In the genomic region with DNA sequence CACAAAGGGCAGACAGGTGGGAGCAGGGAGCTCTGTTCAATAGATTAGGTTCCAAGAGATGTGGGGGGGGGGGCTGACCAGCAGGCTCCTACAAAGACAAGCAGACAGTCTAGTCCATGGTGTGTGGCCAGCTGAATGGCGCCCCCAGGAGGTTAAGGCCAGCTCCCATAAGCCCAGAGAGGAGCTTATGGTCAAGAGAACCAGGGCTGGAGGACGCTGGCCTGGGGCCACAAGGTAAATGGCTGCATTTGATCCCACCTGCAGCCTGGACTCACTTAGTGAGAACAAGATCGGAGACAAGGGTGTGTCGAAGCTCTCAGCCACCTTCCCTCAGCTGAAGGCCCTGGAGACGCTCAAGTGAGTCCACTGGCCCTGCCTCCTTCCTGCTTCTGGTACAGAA, we compare ENCODE assay signal across 16 mouse cellular contexts. TPM values are rescaled to one million over a fixed set of nuclear protein-coding genes. Genes with fewer than 3 reads are reported as not detected.
DNase-seq lines count a peak whose midpoint lies in the region; ATAC-seq and TF ChIP-seq lines count a peak whose summit lies in the region.
"Had no signal": no experiment of that assay in that cellular context is flagged by ENCODE, and none has a peak within 500 bp of the region (broad histone marks: within the 10 kb centered on the region; RNA-seq: fewer than 3 reads in every experiment).

No protein-coding gene starts in this region.

- H3K27ac ChIP-seq in intestine, postnatal 0 days (ENCODE audit: low read depth, low read length), result no peak overlapping the region
- H3K27ac ChIP-seq in intestine, embryonic 15.5 days, result no peak overlapping the region
- H3K27ac ChIP-seq in liver, embryonic 14.5 days, result no peak overlapping the region
- H3K27ac ChIP-seq in liver, embryonic 11.5 days (ENCODE audit: low read depth, low read length), result no peak overlapping the region
- no peak overlapping the region for H3K27ac ChIP-seq in CH12.LX (ENCODE audit: insufficient read depth, low read depth)
- no peak overlapping the region for H3K27ac ChIP-seq in bone marrow macrophage, adult 2 months (ENCODE audit: insufficient read depth, low read depth, low read length)
- H3K27ac ChIP-seq: embryonic facial prominence, embryonic 15.5 days; forebrain, embryonic 10.5 days; stomach, postnatal 0 days had no signal

- WGBS in intestine, postnatal 0 days, result 58% methylated on average over 5 of the region's 5 CpGs
- 63% methylated on average over 5 of the region's 5 CpGs for WGBS in intestine, embryonic 15.5 days
- 34% methylated on average over 5 of the region's 5 CpGs for WGBS in liver, embryonic 14.5 days (ENCODE audit: insufficient replicate concordance)
- 41% methylated on average over 5 of the region's 5 CpGs for WGBS in liver, embryonic 11.5 days

- no peaks in the 10 kb centered on the region for H3K9me3 ChIP-seq in intestine, postnatal 0 days (ENCODE audit: control insufficient read depth)
- no peaks in the 10 kb centered on the region for H3K9me3 ChIP-seq in intestine, embryonic 15.5 days
- H3K9me3 ChIP-seq in liver, embryonic 14.5 days (ENCODE audit: control insufficient read depth, low read length), result no peaks in the 10 kb centered on the region
- H3K9me3 ChIP-seq in liver, embryonic 11.5 days (ENCODE audit: control insufficient read depth, low read length), result no peaks in the 10 kb centered on the region
- no peaks in the 10 kb centered on the region for H3K9me3 ChIP-seq in CH12.LX (replicated peaks; ENCODE audit: low read length)
- H3K9me3 ChIP-seq: embryonic facial prominence, embryonic 15.5 days; forebrain, embryonic 10.5 days had no signal

- TF ChIP-seq RAD21 in CH12.LX (IDR thresholded peaks at IDR 0.05; ENCODE audit: low read depth, low read length), result peak; percentile 59

- no peaks in the 10 kb centered on the region for H3K79me2 ChIP-seq in CH12.LX (replicated peaks; ENCODE audit: control insufficient read depth, extremely low read depth, insufficient read depth, poor library complexity, severe bottlenecking)

- dilution Hi-C loops in CH12.LX (cut with MboI; ENCODE audit: extremely low pct_ligation_motif_present, extremely low pct_unique_long_range_greater_than_20kb, low sequenced_read_pairs), result no loop called here

- H3K36me3 ChIP-seq in intestine, postnatal 0 days (ENCODE audit: control insufficient read depth, insufficient read depth), result no peaks in the 10 kb centered on the region
- no peaks in the 10 kb centered on the region for H3K36me3 ChIP-seq in intestine, embryonic 15.5 days
- no peaks in the 10 kb centered on the region for H3K36me3 ChIP-seq in liver, embryonic 14.5 days (replicated peaks; ENCODE audit: control insufficient read depth, insufficient read depth, low read depth)
- no peaks in the 10 kb centered on the region for H3K36me3 ChIP-seq in liver, embryonic 11.5 days (ENCODE audit: control insufficient read depth, insufficient read depth, low read length)
- H3K36me3 ChIP-seq in CH12.LX (replicated peaks in 1 of 2; ENCODE audit: control insufficient read depth in 1 of 2, insufficient read depth in 1 of 2, low read length in 1 of 2), result peaks cover 24 to 86% of the 10 kb centered on the region in 2 experiments
- H3K36me3 ChIP-seq: embryonic facial prominence, embryonic 15.5 days; forebrain, embryonic 10.5 days had no signal

- no peak for DNase-seq in liver, embryonic 14.5 days (ENCODE audit: low read depth in 3 of 3, low spot score in 3 of 3)
- no peak for DNase-seq in liver, embryonic 11.5 days (ENCODE audit: low spot score)
- DNase-seq in CH12.LX (ENCODE audit: extremely low read depth), result no peak
- DNase-seq in urinary bladder, postnatal 4 days (ENCODE audit: low spot score in 2 of 2), result no peak
- DNase-seq: adrenal gland, adult 8-10 months; cerebellum, adult 2 months; gastrocnemius, postnatal 10 days had no signal

- no peak for TF ChIP-seq POLR2A in CH12.LX (IDR thresholded peaks at IDR 0.05; ENCODE audit: low read depth, low read length)
- no peak for TF ChIP-seq POLR2A in bone marrow macrophage, adult 2 months (IDR thresholded peaks at IDR 0.05; ENCODE audit: borderline replicate concordance, low read depth, low read length)

- in situ Hi-C loops in CH12.LX (cut with MboI; ENCODE audit: low pct_ligation_motif_present, low pct_unique_long_range_greater_than_20kb, low sequenced_read_pairs), result loop anchor here (5.0 kb wide), 2 partner anchors 101 to 241 kb away; no protein-coding TSS in a partner anchor

- H3K9ac ChIP-seq in intestine, postnatal 0 days (ENCODE audit: low read depth, low read length), result no peak overlapping the region
- no peak overlapping the region for H3K9ac ChIP-seq in intestine, embryonic 15.5 days
- no peak overlapping the region for H3K9ac ChIP-seq in liver, embryonic 14.5 days (replicated peaks)
- no peak overlapping the region for H3K9ac ChIP-seq in liver, embryonic 11.5 days (ENCODE audit: low read depth, low read length)
- H3K9ac ChIP-seq in CH12.LX (ENCODE audit: insufficient read depth, low read depth), result no peak overlapping the region
- H3K9ac ChIP-seq: embryonic facial prominence, embryonic 15.5 days had no signal

- H3K4me2 ChIP-seq in intestine, postnatal 0 days (replicated peaks; ENCODE audit: low read depth), result no peak overlapping the region
- H3K4me2 ChIP-seq in intestine, embryonic 15.5 days (replicated peaks), result no peak overlapping the region
- H3K4me2 ChIP-seq in liver, embryonic 14.5 days (ENCODE audit: low read depth), result no peak overlapping the region
- no peak overlapping the region for H3K4me2 ChIP-seq in liver, embryonic 11.5 days
- no peak overlapping the region for H3K4me2 ChIP-seq in CH12.LX (ENCODE audit: insufficient read depth, low read depth, poor library complexity, severe bottlenecking)
- H3K4me2 ChIP-seq: embryonic facial prominence, embryonic 15.5 days had no signal

- peak; percentile 51 for TF ChIP-seq CTCF in intestine, postnatal 0 days (IDR thresholded peaks at IDR 0.05; ENCODE audit: low read depth)
- peak; percentile 20; the same call in 1 of the 2 replicates for TF ChIP-seq CTCF in liver, embryonic 14.5 days (IDR thresholded peaks at IDR 0.05; ENCODE audit: low read depth)
- peak in 1 of 2 experiments; percentile 65; a peak in 2 of 4 replicates for TF ChIP-seq CTCF in CH12.LX (conservative IDR thresholded peaks at IDR 0.05 in 1 of 2, IDR thresholded peaks at IDR 0.05 in 1 of 2; ENCODE audit: low read depth in 2 of 2, low read length in 2 of 2)
- 0 out of 2 replicates have a peak, but pooled peaks have one; percentile 14 for TF ChIP-seq CTCF in bone marrow macrophage, adult 2 months (IDR thresholded peaks at IDR 0.05; ENCODE audit: low read depth, low read length)

- TF ChIP-seq EP300 in liver, embryonic 14.5 days (IDR thresholded peaks at IDR 0.05; ENCODE audit: low read depth), result no peak
- no peak for TF ChIP-seq EP300 in CH12.LX (IDR thresholded peaks at IDR 0.05; ENCODE audit: low read length)

- H3K27me3 ChIP-seq in intestine, postnatal 0 days (replicated peaks; ENCODE audit: control insufficient read depth, insufficient read depth, low read length), result no peaks in the 10 kb centered on the region
- H3K27me3 ChIP-seq in intestine, embryonic 15.5 days (replicated peaks), result no peaks in the 10 kb centered on the region
- no peaks in the 10 kb centered on the region for H3K27me3 ChIP-seq in liver, embryonic 14.5 days (ENCODE audit: control insufficient read depth, insufficient read depth, low read length)
- no peaks in the 10 kb centered on the region for H3K27me3 ChIP-seq in liver, embryonic 11.5 days (replicated peaks; ENCODE audit: control insufficient read depth, insufficient read depth, low read length)
- H3K27me3 ChIP-seq in CH12.LX (replicated peaks), result no peaks in the 10 kb centered on the region
- H3K27me3 ChIP-seq: embryonic facial prominence, embryonic 15.5 days had no signal

- no peaks in the 10 kb centered on the region for H3K4me1 ChIP-seq in intestine, postnatal 0 days (replicated peaks; ENCODE audit: control insufficient read depth, insufficient read depth, low read length)
- no peaks in the 10 kb centered on the region for H3K4me1 ChIP-seq in intestine, embryonic 15.5 days (replicated peaks)
- no peaks in the 10 kb centered on the region for H3K4me1 ChIP-seq in liver, embryonic 14.5 days (replicated peaks; ENCODE audit: control insufficient read depth in 2 of 2, insufficient read depth in 2 of 2, low read length in 1 of 2)
- no peaks in the 10 kb centered on the region for H3K4me1 ChIP-seq in liver, embryonic 11.5 days (replicated peaks; ENCODE audit: control insufficient read depth, insufficient read depth, low read length)
- H3K4me1 ChIP-seq in CH12.LX (ENCODE audit: control insufficient read depth in 1 of 2, insufficient read depth in 2 of 2), result peaks cover 15 to 83% of the 10 kb centered on the region in 2 experiments
- peaks cover 3% of the 10 kb centered on the region; the same call in 1 of the 2 replicates for H3K4me1 ChIP-seq in bone marrow macrophage, adult 2 months (ENCODE audit: control insufficient read depth, insufficient read depth, low read length)

- H3K4me3 ChIP-seq in intestine, postnatal 0 days (ENCODE audit: low read depth, low read length), result no peak overlapping the region
- no peak overlapping the region for H3K4me3 ChIP-seq in intestine, embryonic 15.5 days (replicated peaks)
- H3K4me3 ChIP-seq in liver, embryonic 14.5 days (ENCODE audit: insufficient read depth in 1 of 2, low read depth in 2 of 2, low read length in 2 of 2), result no peak overlapping the region
- H3K4me3 ChIP-seq in liver, embryonic 11.5 days (ENCODE audit: low read depth, low read length), result no peak overlapping the region
- H3K4me3 ChIP-seq in CH12.LX (replicated peaks in 1 of 3; ENCODE audit: low read depth in 2 of 3, low read length in 2 of 3, poor library complexity in 1 of 3), result no peak overlapping the region
- H3K4me3 ChIP-seq in bone marrow macrophage, adult 2 months (ENCODE audit: insufficient read depth, low read length), result no peak overlapping the region
- H3K4me3 ChIP-seq: embryonic facial prominence, embryonic 15.5 days; forebrain, embryonic 10.5 days had no signal

- ATAC-seq in intestine, postnatal 0 days, result no peak
- no peak for ATAC-seq in intestine, embryonic 15.5 days
- no peak for ATAC-seq in liver, embryonic 14.5 days (ENCODE audit: insufficient read depth)
- ATAC-seq in liver, embryonic 11.5 days (replicated peaks; ENCODE audit: low FRiP score), result no peak
- ATAC-seq: intestine, embryonic 16.5 days; midbrain, embryonic 16.5 days had no signal

RNA-seq across cellular contexts. Expression of a gene that starts 24.8 kb away (rescaled TPM):
- polyA plus RNA-seq in intestine, postnatal 0 days (2015; fragmentation: Nextera tagmentation; extraction: Ambion mirVana), result 8.9 and 9.3 TPM in 2 replicates
- polyA plus RNA-seq in intestine, embryonic 15.5 days (2015; fragmentation: Nextera tagmentation; extraction: Ambion mirVana), result 14.1 and 14.7 TPM in 2 replicates
- polyA plus RNA-seq in liver, embryonic 14.5 days (2012; rRNA removed), result 4.3 and 4.8 TPM in 2 replicates
- 3.9 and 4.7 TPM in 2 replicates for polyA plus RNA-seq in liver, embryonic 14.5 days (2014; fragmentation: Nextera tagmentation; extraction: Ambion mirVana)
- 8.7 and 9.6 TPM in 2 replicates for polyA plus RNA-seq in liver, embryonic 11.5 days (2014; fragmentation: Nextera tagmentation; extraction: Ambion mirVana)
- total RNA-seq in CH12.LX (2012; rRNA removed), result 13.7 and 14.1 TPM in 2 replicates
- total RNA-seq in CH12.LX (2014; rRNA removed), result 10.0 and 11.3 TPM in 2 replicates
- 18.6 and 19.6 TPM in 2 replicates for polyA plus RNA-seq in CH12.LX (2012; ENCODE audit: insufficient read length, low read depth)
- 16.1 and 18.1 TPM in 2 replicates for polyA plus RNA-seq in bone marrow macrophage, adult 2 months (2012; ENCODE audit: insufficient read depth, insufficient read length, missing spikeins)

RNA-seq across cellular contexts. Expression of a gene that starts 27.1 kb away (rescaled TPM):
- 30.4 and 31.0 TPM in 2 replicates for polyA plus RNA-seq in intestine, postnatal 0 days (2015; fragmentation: Nextera tagmentation; extraction: Ambion mirVana)
- polyA plus RNA-seq in intestine, embryonic 15.5 days (2015; fragmentation: Nextera tagmentation; extraction: Ambion mirVana), result 26.8 and 27.2 TPM in 2 replicates
- polyA plus RNA-seq in liver, embryonic 14.5 days (2012; rRNA removed), result 2.7 and 3.1 TPM in 2 replicates
- 9.6 and 10.0 TPM in 2 replicates for polyA plus RNA-seq in liver, embryonic 14.5 days (2014; fragmentation: Nextera tagmentation; extraction: Ambion mirVana)
- polyA plus RNA-seq in liver, embryonic 11.5 days (2014; fragmentation: Nextera tagmentation; extraction: Ambion mirVana), result 25.6 and 27.4 TPM in 2 replicates
- 24.2 and 26.2 TPM in 2 replicates for total RNA-seq in CH12.LX (2012; rRNA removed)
- 19.3 and 20.0 TPM in 2 replicates for total RNA-seq in CH12.LX (2014; rRNA removed)
- 18.5 and 20.5 TPM in 2 replicates for polyA plus RNA-seq in CH12.LX (2012; ENCODE audit: insufficient read length, low read depth)
- 15.3 and 15.8 TPM in 2 replicates for polyA plus RNA-seq in bone marrow macrophage, adult 2 months (2012; ENCODE audit: insufficient read depth, insufficient read length, missing spikeins)

RNA-seq across cellular contexts. Expression of a gene that starts 38.2 kb away (rescaled TPM):
- 0.42 and 0.64 TPM in 2 replicates for polyA plus RNA-seq in intestine, postnatal 0 days (2015; fragmentation: Nextera tagmentation; extraction: Ambion mirVana)
- polyA plus RNA-seq in intestine, embryonic 15.5 days (2015; fragmentation: Nextera tagmentation; extraction: Ambion mirVana), result 0.37 and 0.41 TPM in 2 replicates
- polyA plus RNA-seq in liver, embryonic 14.5 days (2012; rRNA removed), result 0.04 and 0.06 TPM in 2 replicates
- polyA plus RNA-seq in liver, embryonic 14.5 days (2014; fragmentation: Nextera tagmentation; extraction: Ambion mirVana), result 0.03 and 0.06 TPM in 2 replicates
- 0.05 and 0.14 TPM in 2 replicates for polyA plus RNA-seq in liver, embryonic 11.5 days (2014; fragmentation: Nextera tagmentation; extraction: Ambion mirVana)
- total RNA-seq in CH12.LX (2012; rRNA removed), result 32.7 and 39.8 TPM in 2 replicates
- 38.8 and 39.1 TPM in 2 replicates for total RNA-seq in CH12.LX (2014; rRNA removed)
- polyA plus RNA-seq in CH12.LX (2012; ENCODE audit: insufficient read length, low read depth), result 62.3 and 69.6 TPM in 2 replicates
- polyA plus RNA-seq in bone marrow macrophage, adult 2 months (2012; ENCODE audit: insufficient read depth, insufficient read length, missing spikeins), result 59.0 and 67.4 TPM in 2 replicates
- total RNA-seq: MEL had no signal

Comparison
In these comparisons a context has a peak if more than half of its experiments do, and no peak if none do; other contexts are left out.
1. RNA of a gene that starts 38.2 kb away (polyA plus RNA-seq): 62.3 to 69.6 TPM in CH12.LX and 59.0 to 67.4 TPM in bone marrow macrophage, adult 2 months; 0.42 to 0.64 TPM in intestine, postnatal 0 days, 0.37 to 0.41 TPM in intestine, embryonic 15.5 days, 0.05 to 0.14 TPM in liver, embryonic 11.5 days and 0.03 to 0.06 TPM in liver, embryonic 14.5 days; every median in the first group is over 10 times any median in the second.